Mouse (Mus musculus): ENCODE results near the gene Smco3.

DNA sequence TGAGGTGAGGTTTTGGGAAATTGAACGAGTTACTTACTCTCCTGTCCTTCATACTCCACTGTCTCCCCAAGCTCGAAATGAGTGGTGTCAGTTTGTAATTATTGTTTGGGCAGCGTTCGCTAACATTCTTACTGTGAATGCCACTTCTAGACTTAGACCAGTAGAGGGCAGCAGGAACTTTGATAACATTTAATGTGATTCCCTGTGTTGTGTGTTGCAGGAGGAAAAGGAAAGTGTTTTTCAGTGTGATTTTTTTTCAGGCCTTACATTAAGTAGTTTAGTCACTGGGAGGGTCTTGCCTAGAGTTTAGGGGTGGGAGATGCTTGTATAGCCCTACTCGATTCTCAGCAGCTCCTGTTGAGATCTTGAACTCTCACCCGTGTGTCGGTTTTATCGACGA, 25.8 kb upstream of the Smco3 start:
- TF ChIP-seq POLR2A (IDR thresholded peaks at IDR 0.05; ENCODE audit: low read depth, low read length) (no peak), CTCF (IDR thresholded peaks at IDR 0.05; ENCODE audit: borderline replicate concordance, insufficient read depth, low read length) (no peak)

Data from embryonic fibroblast, embryonic 13.5 days (primary cell).